Mouse (Mus musculus) liver, embryonic 14.5 days (tissue): ENCODE measurements around the gene Ccdc15.

ENCODE experiments used
- CTCF ChIP-seq: IDR thresholded peaks from 2 replicates; pipeline ENCODE4 v1.5.1; 2016; ENCODE audit warnings: antibody characterized with exemption, low read depth, control low read depth
- EP300 ChIP-seq: IDR thresholded peaks from 2 replicates; pipeline ENCODE4 v1.6.1; 2016; ENCODE audit warnings: antibody characterized with exemption, low read depth

DNA sequence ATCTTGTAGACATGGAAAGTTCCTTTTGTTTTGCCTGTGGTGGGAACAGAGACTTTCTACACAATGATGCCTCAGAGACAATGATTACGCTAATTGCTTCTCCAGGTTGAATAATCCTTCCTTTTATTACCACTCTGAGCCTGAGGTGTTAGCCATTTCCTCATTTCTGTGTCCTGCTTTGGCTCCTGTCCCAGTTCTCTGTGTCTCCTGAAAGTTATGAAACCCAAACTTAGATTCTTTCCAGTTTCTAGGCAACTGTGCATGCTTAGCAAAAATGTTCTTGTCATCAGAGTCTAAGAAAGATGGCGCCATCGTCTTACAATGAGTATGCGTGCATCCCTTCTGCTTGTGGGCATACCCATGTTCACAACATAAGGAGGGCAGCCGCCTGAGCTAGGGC lies 27.5 kb upstream of the Ccdc15 start:
- TF ChIP-seq CTCF (no peak), EP300 (no peak)
